Mouse (Mus musculus) heart, adult 2 months (tissue): ENCODE measurements at regions not wholly inside any gene's neighbourhood (a gene's known extent, or its start where the extent isn't known, plus 50 kb on each side); places are given as distances from the start of the nearest gene placed in this dataset.

Experiments
- CTCF ChIP-seq: fragments of 200-600 bp; IDR thresholded peaks from 2 replicates; pipeline ENCODE4 v1.8.1; 2022; ENCODE audit warnings: antibody characterized with exemption, mild to moderate bottlenecking, moderate library complexity
- POLR2A ChIP-seq: fragments of 200-500 bp; IDR thresholded peaks from 2 replicates; pipeline ENCODE4 v1.6.1; 2011; ENCODE audit warnings: mild to moderate bottlenecking, low read depth, low read length, control low read depth; ENCODE audit not compliant: insufficient read depth

DNA sequence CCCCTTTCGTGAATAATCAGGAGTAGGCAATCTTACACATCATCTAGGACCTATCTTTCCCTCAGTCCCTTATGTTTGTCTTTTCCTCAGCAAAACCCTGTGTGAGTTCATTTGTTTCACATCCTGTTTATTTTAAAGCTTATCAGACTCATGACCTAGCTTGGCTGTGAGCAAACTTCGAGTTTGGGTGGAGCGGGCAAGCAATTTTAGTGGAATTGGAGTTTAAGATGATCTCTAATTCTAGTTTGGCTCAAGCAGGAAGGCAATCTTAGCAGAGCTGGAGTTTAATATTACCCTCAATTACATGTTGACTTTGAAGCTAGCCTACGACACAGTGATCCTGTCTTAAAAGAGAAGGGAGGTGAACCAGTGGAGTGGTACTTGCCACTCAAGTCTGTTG is 66.1 kb upstream of the Jak1 start:
- TF ChIP-seq CTCF: no peak
- TF ChIP-seq POLR2A: no peak
